Mouse (Mus musculus) intestine, embryonic 14.5 days (tissue): ENCODE measurements around the gene Tmem17. TPM values are rescaled to one million over a fixed set of nuclear protein-coding genes. Genes with fewer than 3 reads are reported as not detected.

ENCODE experiments used
- ATAC-seq: fragments of 200-750 bp; cut with Nextera tagmentation; replicated peaks from 2 replicates; pipeline ENCODE4 v1.8.0; 2017; ENCODE audit warnings: low read depth, moderate number of reproducible peaks, moderate TSS enrichment, moderate library complexity; ENCODE audit not compliant: low FRiP score, low TSS enrichment
- DNase-seq: peaks from one replicate; pipeline ENCODE4 v3.0.0-alpha.2; 2018; ENCODE audit warnings: low spot score
- H3K27ac ChIP-seq: fragments of 300-500 bp; sonication (generic); 2 replicates; pipeline ENCODE4 v1.5.1; 2014; ENCODE audit warnings: low read depth, mild to moderate bottlenecking, control low read depth
- H3K27me3 ChIP-seq: fragments of 300-500 bp; sonication (generic); replicated peaks from 2 replicates; pipeline ENCODE4 v1.6.1; 2014; ENCODE audit warnings: low read length, control low read depth; ENCODE audit not compliant: control insufficient read depth, insufficient read depth
- H3K36me3 ChIP-seq: fragments of 300-500 bp; sonication (generic); 2 replicates; pipeline ENCODE4 v1.6.1; 2014; ENCODE audit warnings: low read length, control low read depth; ENCODE audit not compliant: control insufficient read depth, insufficient read depth
- H3K4me1 ChIP-seq: fragments of 300-500 bp; sonication (generic); replicated peaks from 2 replicates; pipeline ENCODE4 v1.6.1; 2014; ENCODE audit warnings: low read length, control low read depth, mixed read lengths; ENCODE audit not compliant: control insufficient read depth, insufficient read depth
- H3K4me2 ChIP-seq: fragments of 300-500 bp; sonication (generic); 2 replicates; pipeline ENCODE4 v1.6.1; 2014; ENCODE audit warnings: low read length
- H3K4me3 ChIP-seq: fragments of 300-500 bp; sonication (generic); 2 replicates; pipeline ENCODE4 v1.5.1; 2014; ENCODE audit warnings: low read depth, low read length, control low read depth, mixed read lengths
- H3K9ac ChIP-seq: fragments of 300-500 bp; sonication (generic); 2 replicates; pipeline ENCODE4 v1.6.1; 2014; ENCODE audit warnings: mild to moderate bottlenecking, low read length
- H3K9me3 ChIP-seq: fragments of 300-500 bp; sonication (generic); 2 replicates; pipeline ENCODE4 v1.6.1; 2016; ENCODE audit warnings: low read length, control low read depth; ENCODE audit not compliant: control insufficient read depth
- WGBS: fragments of 180-500 bp; shearing (Covaris S2); extraction: QIAGEN DNeasy Blood & Tissue Kit; methylation state at CpG from one replicate; pipeline ENCODE4 v1.1.7; 2014; 5-methylcytosine and 5-hydroxymethylcytosine counted together
- polyA plus RNA-seq: library from polyadenylated mRNA; unstranded; fragments of >200 nt; fragmentation: Nextera tagmentation; extraction: Ambion mirVana; gene quantifications from 2 replicates; pipeline ENCODE4 v1.2.1, GENCODE M21; 2014

The Tmem17 gene
- 11.7 and 12.0 TPM in 2 replicates for polyA plus RNA-seq

DNA sequence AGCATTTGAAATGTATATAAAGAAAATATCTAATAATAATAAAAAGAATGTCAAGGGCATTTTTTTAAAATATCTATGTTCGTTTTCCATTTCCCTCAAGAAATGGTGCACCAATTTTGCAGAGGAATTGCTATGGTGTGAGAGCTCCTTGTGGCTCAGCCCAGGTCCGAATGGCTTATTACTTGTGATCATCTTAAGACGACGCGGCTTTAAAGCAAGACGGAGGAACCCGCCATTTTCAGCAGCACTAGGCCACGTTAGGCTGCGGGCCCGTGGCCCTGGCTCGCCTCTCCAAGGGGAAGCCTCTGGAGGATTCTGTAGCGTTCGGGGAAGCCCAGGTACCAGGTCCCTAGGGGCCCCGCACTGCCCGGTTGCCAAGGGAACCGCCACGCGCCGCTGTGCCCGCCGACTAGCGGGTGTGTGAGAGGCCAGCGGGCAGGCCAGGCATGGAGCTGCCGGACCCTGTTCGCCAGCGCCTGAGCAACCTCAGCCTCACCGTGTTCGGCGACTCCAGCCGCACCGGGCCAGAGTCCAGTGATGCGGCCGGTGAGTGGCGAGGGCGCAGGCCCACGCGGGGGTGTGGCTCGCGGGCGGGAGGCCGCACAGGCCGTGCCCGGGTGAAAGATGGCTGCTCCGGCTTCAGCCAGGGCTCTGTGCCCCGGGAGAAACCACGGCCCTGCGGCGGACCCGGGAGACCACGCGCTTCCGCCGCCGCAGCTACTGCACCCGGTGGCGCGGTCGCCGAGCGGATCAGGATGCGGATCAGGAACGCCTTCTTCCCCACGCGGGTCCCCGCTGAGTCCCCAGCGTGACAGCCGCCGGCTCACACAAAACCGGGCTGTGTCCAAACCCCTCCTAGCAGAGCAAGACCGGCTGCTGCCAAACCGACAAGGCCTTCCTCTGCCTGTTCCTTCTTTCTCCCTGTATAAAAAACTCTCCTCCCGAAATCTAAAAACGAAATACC lies at the start of gene Tmem17:
Tmem17 (plus strand) TSS at position 51 of the 964 bp plus-strand sequence.
- Histone ChIP-seq H3K4me1 (no peaks in the 10 kb centered on the region), H3K4me3 (peak within 1 kb of the TSS; percentile 79), H3K27ac (peak within 1 kb of the TSS; percentile 95), H3K27me3 (no peaks in the 10 kb centered on the region), H3K36me3 (no peaks in the 10 kb centered on the region), H3K4me2 (peak within 1 kb of the TSS; percentile 73), H3K9ac (peak within 1 kb of the TSS; percentile 96), H3K9me3 (no peaks in the 10 kb centered on the region)
- ATAC-seq, result peak; percentile 97
- DNase-seq, result peak; percentile 95
- WGBS, result under 1% methylated on average over 71 of the region's 73 CpGs

DNA sequence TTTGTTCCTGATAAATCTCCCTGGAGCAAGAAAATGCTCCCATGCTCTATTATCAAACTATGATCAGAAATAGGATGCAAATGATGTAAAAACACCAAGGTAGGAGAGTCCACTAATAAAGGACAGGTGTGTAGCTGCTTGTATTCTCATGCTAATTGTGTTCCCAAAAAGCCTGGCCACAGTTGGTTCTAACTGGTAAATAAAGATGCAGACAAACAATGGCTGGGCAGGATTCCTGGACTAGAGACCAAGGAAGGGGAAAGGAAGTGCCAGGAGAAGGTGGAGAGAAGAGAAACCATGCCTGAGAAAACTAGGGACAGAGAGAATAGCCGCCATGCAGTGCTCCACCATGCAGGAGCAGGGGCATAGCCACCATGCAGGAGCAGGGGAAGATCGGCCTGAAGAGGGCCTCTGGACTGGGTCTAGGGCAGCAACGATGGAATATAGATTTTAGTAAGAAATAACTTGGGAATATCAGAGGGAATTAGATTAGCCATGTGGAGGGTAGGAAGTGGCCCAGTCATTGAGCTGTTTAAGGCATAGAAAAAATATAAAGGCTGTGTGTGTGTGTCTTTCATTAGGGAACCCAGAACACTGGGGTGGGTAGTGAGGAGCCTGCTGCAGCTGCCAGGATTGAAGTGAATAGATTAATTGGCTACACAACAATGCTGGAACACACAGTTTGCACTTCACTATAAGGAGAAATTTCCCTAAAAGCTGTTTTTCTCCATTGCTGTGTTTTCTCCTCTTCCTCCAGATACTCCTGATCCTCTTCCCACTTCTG lies 31.9 kb upstream of the Tmem17 start:
- no peaks in the 10 kb centered on the region for H3K9me3 ChIP-seq
- WGBS, result 83% methylated on average over 3 of the region's 3 CpGs
- H3K27me3 ChIP-seq, result no peaks in the 10 kb centered on the region
- no peaks in the 10 kb centered on the region for H3K4me1 ChIP-seq
- ATAC-seq (no peak), DNase-seq (no peak)
- no peak overlapping the region for H3K9ac ChIP-seq
- no peak overlapping the region for H3K4me3 ChIP-seq
- no peaks in the 10 kb centered on the region for H3K36me3 ChIP-seq
- H3K4me2 ChIP-seq, result no peak overlapping the region
- no peak overlapping the region for H3K27ac ChIP-seq

DNA sequence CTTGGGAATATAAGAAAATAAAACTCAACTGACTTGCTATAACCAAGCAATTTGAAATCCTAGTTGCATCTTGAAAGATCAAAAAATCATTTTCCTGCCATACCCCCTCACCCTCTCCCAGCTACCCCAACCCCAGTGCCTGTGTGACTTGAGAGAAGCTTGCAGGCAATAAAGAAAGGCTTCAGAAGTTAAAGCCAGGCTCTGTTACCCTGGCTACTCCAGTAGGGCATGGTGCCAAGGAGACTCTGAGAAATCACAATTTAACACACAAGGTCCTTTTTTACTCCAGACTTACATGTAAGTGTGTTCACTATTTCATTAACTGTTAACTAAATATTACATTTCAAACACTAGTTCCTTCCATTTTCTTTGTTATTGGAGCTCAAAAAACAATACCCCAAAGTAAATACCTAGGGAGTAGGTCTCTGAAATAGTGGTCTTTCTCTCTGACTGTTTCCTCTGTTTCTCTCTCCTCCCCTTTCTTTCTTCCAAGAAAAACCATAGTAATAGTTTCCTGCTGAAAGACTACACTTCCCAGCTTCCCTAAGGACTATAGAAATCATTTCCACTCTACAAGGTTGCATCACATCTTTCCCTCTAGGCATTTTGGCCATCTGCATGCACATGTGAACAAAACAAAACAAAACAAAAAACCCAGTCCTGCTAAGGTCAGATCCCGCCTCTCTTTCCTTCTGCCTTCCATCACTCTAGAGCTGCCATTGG lies 30.1 kb upstream of the Tmem17 start:
- Histone ChIP-seq H3K27me3 (no peaks in the 10 kb centered on the region), H3K9ac (no peak overlapping the region), H3K9me3 (no peaks in the 10 kb centered on the region), H3K36me3 (no peaks in the 10 kb centered on the region), H3K4me1 (no peaks in the 10 kb centered on the region), H3K4me2 (no peak overlapping the region), H3K27ac (no peak overlapping the region), H3K4me3 (no peak overlapping the region)
- WGBS, result 88% methylated on average over 1 of the region's 1 CpGs
- ATAC-seq (no peak), DNase-seq (no peak)

DNA sequence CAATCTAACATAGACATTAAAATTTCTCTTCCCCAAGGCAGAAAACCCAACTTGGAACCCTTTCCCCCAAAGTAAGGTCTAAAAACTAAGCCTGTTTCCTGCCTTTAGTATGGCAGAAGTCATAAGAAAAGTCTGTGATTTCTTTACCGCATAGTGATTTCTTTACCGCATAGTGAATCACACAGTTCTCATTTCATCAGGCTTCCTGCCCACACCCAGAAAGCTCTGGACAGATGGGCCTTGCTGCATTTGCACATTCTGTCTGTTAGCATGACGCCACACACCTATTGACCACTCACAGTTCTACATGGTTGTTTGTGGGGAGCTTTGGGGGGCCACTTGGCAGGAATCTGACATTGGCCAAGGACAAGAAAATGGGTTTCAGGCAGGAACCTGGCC lies 29.5 kb upstream of the Tmem17 start:
- Histone ChIP-seq H3K4me3 (no peak overlapping the region), H3K9ac (no peak overlapping the region), H3K36me3 (no peaks in the 10 kb centered on the region), H3K4me1 (no peaks in the 10 kb centered on the region), H3K9me3 (no peaks in the 10 kb centered on the region), H3K4me2 (no peak overlapping the region), H3K27ac (no peak overlapping the region), H3K27me3 (no peaks in the 10 kb centered on the region)
- no peak for DNase-seq
- ATAC-seq, result no peak
- WGBS, result 94% methylated on average over 3 of the region's 3 CpGs

DNA sequence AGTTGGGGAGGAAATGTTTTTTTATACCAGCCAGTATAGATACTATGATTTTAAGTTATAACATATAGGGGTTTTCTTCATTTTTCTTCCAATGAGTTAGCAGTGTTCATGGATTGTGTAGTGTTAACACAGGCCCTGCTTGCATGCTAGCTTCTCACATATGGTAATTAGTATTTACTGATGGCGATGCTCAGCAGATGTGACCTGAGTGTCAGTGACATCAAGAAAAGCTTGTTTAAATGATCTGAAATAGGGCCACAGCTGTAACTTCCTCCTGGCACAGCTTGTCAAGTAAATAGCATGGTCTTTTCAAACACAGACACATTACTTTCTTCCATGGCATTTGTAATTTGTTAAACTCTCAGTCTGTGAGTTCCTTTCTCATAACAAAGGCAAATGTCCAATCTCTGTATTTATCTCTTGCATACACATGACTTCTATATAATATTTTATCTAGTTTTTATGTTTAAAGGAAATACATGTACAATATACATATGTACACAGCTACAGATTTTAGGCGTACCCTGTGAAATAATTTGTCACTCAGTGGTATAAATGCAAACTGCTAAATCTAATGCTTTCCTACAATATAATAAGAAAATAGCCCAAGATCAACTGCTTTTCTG lies 18.1 kb upstream of the Tmem17 start:
- no peak overlapping the region for H3K9ac ChIP-seq
- ATAC-seq (no peak), DNase-seq (no peak)
- H3K27ac ChIP-seq, result no peak overlapping the region
- no peak overlapping the region for H3K4me2 ChIP-seq
- H3K27me3 ChIP-seq, result no peaks in the 10 kb centered on the region
- WGBS, result 64% methylated on average over 2 of the region's 2 CpGs
- no peaks in the 10 kb centered on the region for H3K9me3 ChIP-seq
- no peaks in the 10 kb centered on the region for H3K4me1 ChIP-seq
- no peaks in the 10 kb centered on the region for H3K36me3 ChIP-seq
- H3K4me3 ChIP-seq, result no peak overlapping the region

DNA sequence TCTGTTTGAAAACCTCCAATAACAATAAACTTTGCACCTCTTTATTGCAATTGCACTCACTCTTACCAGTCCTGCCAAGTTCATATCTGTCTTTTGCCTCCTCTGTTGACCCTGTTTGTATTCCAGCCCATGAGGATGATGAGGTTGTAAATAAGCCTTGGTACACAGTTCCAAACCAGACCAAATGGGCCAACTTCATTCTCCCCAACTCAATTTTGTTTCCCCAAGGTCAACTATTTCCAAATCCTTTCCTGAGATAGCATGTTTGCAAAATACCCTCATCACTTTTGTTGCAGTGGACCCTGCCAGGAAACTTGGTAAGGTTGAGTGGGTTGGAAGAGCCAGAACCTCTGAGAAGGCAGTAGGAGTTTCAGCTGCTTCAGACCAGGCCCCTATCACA lies 16.9 kb upstream of the Tmem17 start:
- Histone ChIP-seq H3K4me3 (no peak overlapping the region), H3K4me1 (no peaks in the 10 kb centered on the region), H3K9ac (no peak overlapping the region), H3K36me3 (no peaks in the 10 kb centered on the region), H3K27me3 (no peaks in the 10 kb centered on the region), H3K4me2 (no peak overlapping the region), H3K9me3 (no peaks in the 10 kb centered on the region), H3K27ac (no peak overlapping the region)
- DNase-seq (no peak), ATAC-seq (no peak)

DNA sequence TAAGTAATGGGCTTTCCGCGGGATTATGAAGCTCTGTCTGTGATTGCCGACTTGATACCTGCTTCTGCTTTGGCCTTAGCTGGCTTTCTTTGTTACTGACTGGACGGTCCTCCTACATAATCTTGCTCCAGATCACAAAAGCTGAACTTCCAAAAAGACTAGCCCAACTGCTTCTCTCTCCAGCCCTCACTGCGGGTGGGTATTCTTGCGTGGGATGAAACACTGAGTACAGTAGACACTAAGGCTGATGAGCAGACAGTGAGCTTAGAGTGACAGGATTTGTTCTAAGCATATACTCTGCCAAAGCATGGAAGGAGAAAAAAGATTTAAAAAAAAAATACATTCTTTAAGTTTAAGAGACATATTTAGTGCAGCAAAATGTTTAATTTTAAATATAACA lies 12.5 kb upstream of the Tmem17 start:
- WGBS, result 83% methylated on average over 6 of the region's 6 CpGs
- DNase-seq, result no peak

DNA sequence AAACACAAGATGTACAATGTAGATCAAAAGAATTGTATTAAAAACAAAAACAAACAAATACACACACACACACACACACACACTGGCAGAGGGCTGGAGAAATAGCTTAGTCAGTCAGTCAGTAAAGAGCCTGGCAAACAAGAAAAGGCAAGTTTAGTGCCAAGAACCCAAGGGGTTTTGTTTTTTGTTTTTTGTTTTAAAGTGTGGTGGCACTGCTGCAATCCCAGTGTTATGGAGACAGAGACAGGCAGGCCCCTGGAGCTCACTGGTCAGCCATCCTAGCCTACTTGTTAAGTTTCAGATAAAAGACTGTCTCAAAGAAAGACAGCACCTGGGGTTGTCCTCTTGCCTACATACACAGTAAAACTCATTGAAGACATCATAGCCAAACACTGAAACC lies 12.0 kb upstream of the Tmem17 start:
- ATAC-seq (no peak), DNase-seq (no peak)
- Histone ChIP-seq H3K27ac (no peak overlapping the region), H3K4me2 (no peak overlapping the region), H3K27me3 (no peaks in the 10 kb centered on the region), H3K9me3 (no peaks in the 10 kb centered on the region), H3K4me1 (no peaks in the 10 kb centered on the region), H3K36me3 (no peaks in the 10 kb centered on the region), H3K4me3 (no peak overlapping the region), H3K9ac (no peak overlapping the region)

More for the DNA sequence above, 12.5 kb upstream of the Tmem17 start:
- Histone ChIP-seq H3K4me3 (no peak overlapping the region), H3K27ac (no peak overlapping the region), H3K4me2 (no peak overlapping the region), H3K9me3 (no peaks in the 10 kb centered on the region), H3K4me1 (no peaks in the 10 kb centered on the region), H3K27me3 (no peaks in the 10 kb centered on the region), H3K36me3 (no peaks in the 10 kb centered on the region), H3K9ac (no peak overlapping the region)
- ATAC-seq, result no peak
